Mouse (Mus musculus): ENCODE results near the gene Esam.

Esam gene

DNA sequence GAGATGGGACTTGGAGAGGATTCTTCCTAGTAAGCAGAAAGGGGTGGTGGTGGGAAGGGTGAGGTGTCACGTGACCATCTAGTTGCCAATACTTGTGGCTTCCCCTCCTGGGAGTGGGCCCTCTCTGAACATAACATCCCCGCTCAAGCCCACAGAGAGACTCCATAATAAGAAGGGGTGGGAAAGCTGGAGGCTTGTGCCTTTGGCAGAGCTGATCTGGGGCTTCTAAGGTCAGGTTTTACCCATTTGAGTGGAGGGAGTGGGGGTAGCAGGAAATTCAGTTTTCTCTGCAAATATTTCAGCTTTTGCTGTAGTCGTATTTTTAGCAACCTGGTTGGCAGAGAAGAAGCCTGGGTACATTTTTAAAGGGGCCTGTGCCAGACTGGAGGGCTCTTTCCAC, 28.5 kb downstream of the Esam start:
- in situ Hi-C loops (cut with MboI), result no loop called here

DNA sequence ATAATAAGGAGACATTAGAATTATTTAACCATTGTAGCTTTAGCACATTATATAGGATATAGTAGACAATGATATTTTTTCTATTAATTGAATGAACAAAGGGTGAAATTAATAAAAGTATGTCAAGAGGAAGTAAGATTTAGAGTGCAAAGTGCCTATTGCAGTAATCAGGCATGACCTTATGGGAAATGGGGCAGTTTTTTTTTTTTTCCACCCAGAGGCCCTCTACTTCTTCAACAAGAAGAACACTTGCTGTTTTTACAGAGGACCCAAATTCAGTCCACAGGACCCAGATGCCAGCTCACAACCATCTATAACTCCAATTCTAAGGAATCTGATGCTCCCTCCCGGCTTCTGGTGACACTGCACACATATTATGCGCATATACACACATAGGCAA, 32.7 kb downstream of the Esam start:
- in situ Hi-C loops (cut with MboI), result no loop called here

DNA sequence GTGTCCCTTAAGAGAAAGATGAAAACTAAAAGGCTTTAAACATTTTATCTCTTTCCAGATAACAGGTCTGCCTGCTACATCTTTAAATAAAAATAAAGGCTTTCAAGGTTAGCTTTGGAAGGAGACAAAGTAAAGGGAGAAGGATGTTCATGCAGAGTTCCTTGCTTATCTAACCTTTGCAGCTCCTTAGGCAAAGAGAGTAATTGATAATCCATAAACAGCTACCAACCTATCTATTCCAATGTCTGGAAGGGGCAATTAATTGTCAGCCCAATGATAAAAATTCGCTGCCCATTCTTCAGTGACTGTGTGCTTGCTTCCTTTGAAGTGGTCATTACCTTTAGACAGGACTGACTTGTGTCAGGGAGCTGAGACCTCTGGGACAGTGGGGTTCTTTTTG, 35.9 kb downstream of the Esam start:
- in situ Hi-C loops (cut with MboI), result no loop called here

DNA sequence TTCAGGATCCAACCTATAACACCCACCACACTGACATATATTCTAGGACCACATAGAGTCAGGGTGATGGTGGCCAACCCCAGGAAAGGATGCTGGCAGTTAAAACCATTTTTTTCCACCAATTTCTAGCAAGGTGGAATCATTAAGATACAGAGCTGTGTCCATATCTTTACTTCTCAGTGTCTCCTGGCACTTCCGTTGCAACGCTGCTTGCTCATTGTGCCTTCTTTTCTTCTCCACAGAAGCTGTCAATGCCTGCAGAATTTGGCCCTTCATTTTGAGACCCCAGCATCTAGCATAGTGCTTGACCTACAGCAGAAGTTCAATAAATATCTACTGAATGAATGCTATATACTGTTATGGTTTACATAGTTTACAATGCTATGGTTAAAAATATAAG, 39.1 kb downstream of the Esam start:
- in situ Hi-C loops (cut with MboI), result no loop called here

DNA sequence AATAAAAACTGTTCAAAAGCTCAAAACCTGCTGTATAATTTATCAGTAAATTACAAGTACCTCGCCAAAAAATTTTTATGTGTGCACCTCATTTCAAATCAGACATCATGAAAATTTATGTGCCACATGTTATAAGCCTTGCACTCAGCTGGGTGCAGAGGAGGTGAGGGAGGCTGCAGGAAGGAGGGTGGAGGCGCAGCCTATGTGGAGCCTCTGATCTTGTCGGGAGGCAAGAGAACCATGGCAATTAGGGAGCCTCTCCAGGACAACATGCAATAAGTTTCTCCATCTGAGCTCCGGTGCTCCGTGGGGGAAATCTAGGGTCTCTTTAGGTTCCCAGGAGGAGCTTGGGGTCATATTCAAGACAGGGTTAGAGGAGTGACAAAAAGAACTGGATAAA, 39.6 kb downstream of the Esam start:
- in situ Hi-C loops (cut with MboI), result no loop called here

DNA sequence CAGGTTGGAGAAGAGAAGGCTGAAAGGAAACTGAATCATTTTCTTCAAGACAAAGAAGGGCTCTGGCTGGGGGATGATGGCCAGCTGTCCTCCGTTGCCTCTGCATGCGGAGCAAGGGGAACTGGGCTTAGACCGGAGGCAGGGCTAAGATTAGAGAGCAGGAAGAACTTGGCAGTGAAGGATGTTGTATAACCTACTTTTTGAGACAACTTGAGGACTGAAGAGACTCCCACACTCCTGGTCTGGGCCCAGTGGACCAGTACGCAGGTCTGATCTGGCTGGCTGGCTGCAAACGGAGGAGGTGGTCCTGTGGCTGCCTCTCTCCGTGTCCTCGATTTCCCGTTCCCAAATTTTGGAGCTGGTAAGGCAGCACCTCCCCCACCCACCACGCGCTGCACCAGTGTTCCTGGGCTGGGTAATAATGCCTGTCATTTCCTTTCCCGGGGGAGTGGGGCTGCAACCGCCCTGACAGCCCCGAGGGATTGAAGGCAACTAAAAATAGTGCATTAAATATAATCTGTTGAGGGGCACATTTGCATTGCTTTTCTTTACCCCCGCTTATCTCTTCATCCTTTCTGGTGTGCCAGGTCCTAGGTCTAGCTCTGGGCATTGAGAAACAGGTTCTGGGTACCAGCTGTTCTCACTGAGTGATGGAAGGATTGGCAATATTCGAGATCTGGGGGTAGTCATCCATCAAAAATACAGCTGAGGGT, 40.2 kb downstream of the Esam start:
- in situ Hi-C loops (cut with MboI), result no loop called here

DNA sequence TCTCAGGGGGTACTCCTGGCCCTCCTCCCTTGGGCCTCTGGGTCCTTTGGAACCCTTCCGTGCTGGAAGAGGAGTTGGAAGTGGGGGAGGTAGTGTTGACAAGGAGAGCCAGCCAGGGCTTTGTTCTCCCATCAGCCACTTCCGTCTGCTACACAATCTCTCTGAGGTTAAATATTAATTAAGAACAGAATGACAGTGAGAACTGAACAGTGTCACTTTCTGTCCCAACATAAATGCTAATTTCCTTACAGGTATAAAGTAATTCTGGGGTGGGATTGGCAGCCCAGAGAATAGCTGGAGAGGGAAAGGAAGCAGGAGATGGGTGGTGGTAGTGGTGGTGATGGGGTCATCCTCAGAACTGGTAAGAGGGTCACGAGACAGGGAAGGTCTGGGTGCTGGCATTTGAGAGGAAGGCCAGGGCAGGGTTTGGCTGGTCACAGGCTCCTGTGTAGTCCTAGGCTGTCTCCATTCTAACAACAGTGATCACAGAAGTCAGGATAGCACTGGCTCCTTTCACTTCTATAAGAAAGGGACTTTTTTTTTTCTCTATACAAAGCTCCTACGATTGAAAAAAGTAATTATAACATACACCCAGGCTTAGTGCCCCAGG, 40.8 kb downstream of the Esam start:
- in situ Hi-C loops (cut with MboI), result no loop called here

DNA sequence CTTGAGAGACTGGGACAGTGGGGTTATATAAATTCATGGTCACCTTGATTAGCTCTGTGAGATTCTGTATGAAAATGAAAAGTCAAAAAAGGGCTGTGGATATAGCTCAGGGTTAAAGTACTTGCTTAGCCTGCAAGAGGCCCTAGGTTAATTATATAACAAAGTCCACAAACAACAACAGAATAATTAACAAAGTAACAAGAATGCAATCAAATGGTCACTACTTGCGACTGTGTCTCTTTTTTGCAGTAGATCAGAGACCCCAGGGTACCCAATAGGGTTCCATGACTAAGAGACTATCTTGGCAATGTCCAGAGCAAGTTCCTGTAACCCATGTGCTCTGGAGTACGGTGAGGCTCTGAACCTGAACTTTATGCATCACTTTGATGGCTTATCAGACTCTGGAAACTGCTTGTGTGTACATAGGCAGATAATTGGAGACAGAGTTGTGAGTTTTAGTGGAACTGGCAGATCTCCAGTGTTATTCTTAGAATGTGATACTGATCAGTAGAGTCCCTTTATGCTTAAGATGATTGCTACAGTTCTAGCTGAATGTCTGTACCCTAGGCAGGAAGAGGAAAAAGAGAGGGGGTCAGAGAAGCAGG, 41.5 kb downstream of the Esam start:
- in situ Hi-C loops (cut with MboI), result no loop called here

DNA sequence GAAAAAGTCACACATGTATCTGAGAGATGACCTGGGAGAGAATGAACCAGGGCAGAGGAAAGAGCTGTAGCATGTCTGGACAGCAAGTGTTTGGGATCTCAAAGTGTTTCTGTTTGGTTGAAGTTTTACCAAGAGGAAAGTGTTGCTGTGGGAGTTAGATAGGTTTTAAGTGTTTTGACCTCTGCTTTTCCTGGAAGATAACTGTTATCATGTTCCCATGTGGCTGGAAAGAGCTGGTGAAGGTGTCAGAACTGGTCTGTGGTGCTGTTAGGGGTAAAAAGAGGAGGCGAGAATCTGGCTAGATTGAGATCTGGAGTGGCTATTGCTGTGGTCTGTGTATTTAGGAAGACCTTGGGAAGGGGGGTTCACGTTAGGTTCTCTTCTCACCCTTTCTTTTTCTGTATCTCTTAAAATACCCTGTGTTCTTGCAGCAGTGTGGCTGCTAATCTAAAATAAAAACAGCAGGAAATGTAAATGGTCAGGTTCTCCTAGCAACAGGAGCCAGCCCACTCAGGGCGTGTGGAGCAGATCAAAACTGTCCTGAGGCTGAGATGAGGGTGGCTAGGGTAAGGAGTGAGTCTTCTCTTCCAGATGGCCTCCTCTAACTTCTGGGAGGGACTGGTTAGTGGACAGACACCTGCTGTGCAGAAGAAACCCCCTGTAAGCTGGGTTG, 44.5 kb downstream of the Esam start:
- in situ Hi-C loops (cut with MboI), result no loop called here

DNA sequence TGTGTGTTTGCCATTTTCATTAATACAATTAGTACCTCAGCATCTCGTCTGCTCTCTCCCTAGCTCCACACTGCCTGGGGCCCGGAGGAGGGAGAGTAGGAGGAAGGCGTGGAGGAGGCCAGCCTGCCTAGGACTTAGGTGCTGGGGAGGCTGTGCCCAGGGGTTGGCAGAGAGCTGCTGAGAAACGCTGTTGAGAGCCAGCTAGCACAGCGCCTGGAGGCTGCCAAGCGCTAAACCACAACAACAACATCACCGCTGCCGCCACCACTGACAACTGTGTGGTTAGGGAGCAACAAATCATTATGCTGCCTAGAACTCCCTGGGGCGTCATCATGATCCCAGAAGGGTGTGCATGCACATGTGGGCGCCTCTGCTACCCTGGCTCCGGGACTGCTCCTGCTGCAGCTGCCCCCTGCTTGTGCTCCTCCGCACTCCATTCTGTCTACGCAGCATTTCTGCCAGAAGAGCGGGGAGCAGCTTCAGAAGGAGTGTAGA, 48.6 kb downstream of the Esam start:
- in situ Hi-C loops (cut with MboI), result no loop called here

DNA sequence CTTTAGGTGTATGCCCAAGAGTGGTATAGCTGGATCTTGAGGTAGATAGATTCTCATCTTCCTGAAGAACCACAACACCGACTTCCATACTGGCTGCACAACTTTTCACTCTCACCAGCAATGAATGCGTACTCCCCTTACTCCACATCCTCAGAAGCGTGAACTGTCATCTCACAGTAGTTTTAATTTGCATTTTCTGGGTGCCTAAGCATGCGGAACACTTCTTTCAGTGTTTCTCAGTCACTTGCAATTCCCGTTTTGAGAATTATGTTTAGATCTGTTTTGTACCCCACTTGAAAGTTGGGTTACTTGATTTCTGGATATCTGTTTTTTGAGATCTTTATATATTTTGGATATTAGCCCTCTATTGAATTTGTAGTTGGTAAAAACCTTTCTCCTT, 55.7 kb downstream of the Esam start:
- in situ Hi-C loops (cut with MboI), result no loop called here

DNA sequence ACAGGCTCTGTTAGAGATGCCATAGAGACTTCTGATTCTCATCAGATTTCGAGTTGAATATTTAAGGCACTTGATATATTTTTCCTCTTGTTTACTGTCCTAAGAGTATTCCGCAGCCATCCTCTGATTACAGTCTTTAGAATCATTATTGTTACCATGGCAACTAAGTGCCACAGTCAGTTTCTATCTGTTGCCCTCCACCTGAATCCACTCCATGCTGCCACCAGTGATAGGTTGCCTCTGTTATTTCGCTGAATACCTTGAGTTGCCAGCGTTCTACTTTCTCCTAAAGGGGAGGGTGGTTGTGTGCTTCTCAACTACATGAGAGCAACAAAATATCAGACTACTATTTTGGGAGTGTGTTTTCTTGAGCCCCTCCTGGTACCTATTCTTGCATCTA, 58.8 kb downstream of the Esam start:
- in situ Hi-C loops (cut with MboI), result no loop called here

Data from mature B cell (primary cell).